Mouse (Mus musculus): ENCODE measurements around the gene Rnase13. TPM values are rescaled to one million over a fixed set of nuclear protein-coding genes. Genes with fewer than 3 reads are reported as not detected.
A peak's percentile ranks its signal among the peaks of the same experiment; 100 is the strongest.

The Rnase13 gene
- total and polyA plus RNA-seq, 3 experiments, result not detected

- WGBS, result 49% methylated on average over 9 of the region's 9 CpGs
- H3K9ac ChIP-seq (ENCODE audit: low read depth, low read length), result no peak overlapping the region
- no peak overlapping the region for H3K27ac ChIP-seq
Observed at GRCm38 (mm10) chr14:51902806-51903710, 19.5 kb downstream of the Rnase13 start.

GRCm38 (mm10) chr14:51899351-51899750 lies 23.2 kb downstream of the Rnase13 start:
- 91% methylated on average over 1 of the region's 1 CpGs for WGBS
- intact Hi-C loops (cut with DNase I), result no loop called here
- no peaks in the 10 kb centered on the region for H3K27me3 ChIP-seq (ENCODE audit: control insufficient read depth, insufficient read depth, low read length)
- H3K79me2 ChIP-seq (replicated peaks; ENCODE audit: control insufficient read depth, insufficient read depth, low read length), result no peaks in the 10 kb centered on the region
- no peak overlapping the region for H3K4me3 ChIP-seq
- no peak for DNase-seq
- no peak overlapping the region for H3K9ac ChIP-seq (ENCODE audit: low read depth, low read length)
- TF ChIP-seq EP300 (IDR thresholded peaks at IDR 0.05; ENCODE audit: insufficient read depth, low read depth, low read length) (no peak), CTCF (IDR thresholded peaks at IDR 0.05) (no peak), POLR2A (IDR thresholded peaks at IDR 0.05; ENCODE audit: insufficient read depth, low read depth, low read length) (no peak)
- no peaks in the 10 kb centered on the region for H3K4me1 ChIP-seq (ENCODE audit: control insufficient read depth, insufficient read depth, low read length)
- no peaks in the 10 kb centered on the region for H3K36me3 ChIP-seq (ENCODE audit: control insufficient read depth, insufficient read depth, low read length)
- no peak overlapping the region for H3K27ac ChIP-seq

More at GRCm38 (mm10) chr14:51902806-51903710, 19.5 kb downstream of the Rnase13 start:
- Histone ChIP-seq H3K4me1 (ENCODE audit: control insufficient read depth, insufficient read depth, low read length) (0 out of 2 replicates have a peak, but pooled peaks cover 2% of the 10 kb centered on the region), H3K36me3 (ENCODE audit: control insufficient read depth, insufficient read depth, low read length) (peaks cover 2% of the 10 kb centered on the region; the same call in 1 of the 2 replicates), H3K4me3 (no peak overlapping the region), H3K79me2 (replicated peaks; ENCODE audit: control insufficient read depth, insufficient read depth, low read length) (no peaks in the 10 kb centered on the region), H3K27me3 (ENCODE audit: control insufficient read depth, insufficient read depth, low read length) (no peaks in the 10 kb centered on the region)
- TF ChIP-seq POLR2A (IDR thresholded peaks at IDR 0.05; ENCODE audit: insufficient read depth, low read depth, low read length) (no peak), CTCF (IDR thresholded peaks at IDR 0.05) (no peak; the same call in 1 of the 2 replicates), EP300 (IDR thresholded peaks at IDR 0.05; ENCODE audit: insufficient read depth, low read depth, low read length) (peak; percentile 91)
- intact Hi-C loops (cut with DNase I), result loop anchor here (1.0 to 10.0 kb wide), 5 partner anchors 27 to 292 kb away; partner anchors contain the start of gene Supt16
- peak; percentile 74 to 88 for DNase-seq

- Histone ChIP-seq H3K9ac (ENCODE audit: low read depth, low read length) (no peak overlapping the region), H3K27ac (no peak overlapping the region), H3K4me1 (ENCODE audit: control insufficient read depth, insufficient read depth, low read length) (no peaks in the 10 kb centered on the region), H3K36me3 (ENCODE audit: control insufficient read depth, insufficient read depth, low read length) (no peaks in the 10 kb centered on the region), H3K79me2 (replicated peaks; ENCODE audit: control insufficient read depth, insufficient read depth, low read length) (no peaks in the 10 kb centered on the region), H3K4me3 (no peak overlapping the region), H3K27me3 (ENCODE audit: control insufficient read depth, insufficient read depth, low read length) (no peaks in the 10 kb centered on the region)
- TF ChIP-seq CTCF (IDR thresholded peaks at IDR 0.05) (no peak), EP300 (IDR thresholded peaks at IDR 0.05; ENCODE audit: insufficient read depth, low read depth, low read length) (no peak), POLR2A (IDR thresholded peaks at IDR 0.05; ENCODE audit: insufficient read depth, low read depth, low read length) (no peak)
- intact Hi-C loops (cut with DNase I), result no loop called here
- no peak for DNase-seq
- WGBS, result 71% methylated on average over 8 of the region's 8 CpGs
Observed at GRCm38 (mm10) chr14:51896539-51897170, 25.9 kb downstream of the Rnase13 start.

DNA sequence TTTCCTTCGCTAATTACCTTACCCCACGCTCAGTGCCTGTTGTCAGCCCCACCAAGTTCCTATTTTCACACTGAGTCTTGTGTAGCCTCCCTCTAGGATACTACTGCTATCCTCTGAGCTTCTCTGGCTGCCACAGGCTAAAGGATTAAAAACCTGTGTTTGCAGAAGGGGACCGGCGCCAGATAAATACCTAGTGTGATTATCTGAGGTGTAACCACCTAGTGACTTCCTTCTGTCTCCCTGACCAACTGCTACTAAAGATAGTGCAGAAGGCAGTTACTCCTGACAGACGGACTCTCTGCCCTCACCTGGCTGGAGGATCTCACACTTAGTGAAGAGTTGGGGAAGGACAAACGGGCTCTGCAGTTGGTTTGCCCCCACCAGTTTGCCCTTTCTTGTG lies 26.6 kb downstream of the Rnase13 start:
- H3K4me1 ChIP-seq (ENCODE audit: control insufficient read depth, insufficient read depth, low read length), result no peaks in the 10 kb centered on the region
- intact Hi-C loops (cut with DNase I), result no loop called here
- no peaks in the 10 kb centered on the region for H3K36me3 ChIP-seq (ENCODE audit: control insufficient read depth, insufficient read depth, low read length)
- H3K9ac ChIP-seq (ENCODE audit: low read depth, low read length), result no peak overlapping the region
- H3K79me2 ChIP-seq (replicated peaks; ENCODE audit: control insufficient read depth, insufficient read depth, low read length), result no peaks in the 10 kb centered on the region
- no peaks in the 10 kb centered on the region for H3K27me3 ChIP-seq (ENCODE audit: control insufficient read depth, insufficient read depth, low read length)
- no peak overlapping the region for H3K27ac ChIP-seq
- no peak for TF ChIP-seq POLR2A (IDR thresholded peaks at IDR 0.05; ENCODE audit: insufficient read depth, low read depth, low read length)
- TF ChIP-seq CTCF (IDR thresholded peaks at IDR 0.05), result no peak
- no peak for DNase-seq
- WGBS, result 82% methylated on average over 6 of the region's 6 CpGs
- H3K4me3 ChIP-seq, result no peak overlapping the region

GRCm38 (mm10) chr14:51895071-51895470 lies 27.5 kb downstream of the Rnase13 start:
- H3K27me3 ChIP-seq (ENCODE audit: control insufficient read depth, insufficient read depth, low read length), result no peaks in the 10 kb centered on the region
- TF ChIP-seq CTCF (IDR thresholded peaks at IDR 0.05) (no peak), POLR2A (IDR thresholded peaks at IDR 0.05; ENCODE audit: insufficient read depth, low read depth, low read length) (no peak), EP300 (IDR thresholded peaks at IDR 0.05; ENCODE audit: insufficient read depth, low read depth, low read length) (no peak)
- no peaks in the 10 kb centered on the region for H3K36me3 ChIP-seq (ENCODE audit: control insufficient read depth, insufficient read depth, low read length)
- no peak overlapping the region for H3K4me3 ChIP-seq
- no peaks in the 10 kb centered on the region for H3K79me2 ChIP-seq (replicated peaks; ENCODE audit: control insufficient read depth, insufficient read depth, low read length)
- H3K4me1 ChIP-seq (ENCODE audit: control insufficient read depth, insufficient read depth, low read length), result no peaks in the 10 kb centered on the region
- intact Hi-C loops (cut with DNase I), result no loop called here
- 83% methylated on average over 14 of the region's 14 CpGs for WGBS
- no peak for DNase-seq
- no peak overlapping the region for H3K9ac ChIP-seq (ENCODE audit: low read depth, low read length)
- H3K27ac ChIP-seq, result no peak overlapping the region

DNA sequence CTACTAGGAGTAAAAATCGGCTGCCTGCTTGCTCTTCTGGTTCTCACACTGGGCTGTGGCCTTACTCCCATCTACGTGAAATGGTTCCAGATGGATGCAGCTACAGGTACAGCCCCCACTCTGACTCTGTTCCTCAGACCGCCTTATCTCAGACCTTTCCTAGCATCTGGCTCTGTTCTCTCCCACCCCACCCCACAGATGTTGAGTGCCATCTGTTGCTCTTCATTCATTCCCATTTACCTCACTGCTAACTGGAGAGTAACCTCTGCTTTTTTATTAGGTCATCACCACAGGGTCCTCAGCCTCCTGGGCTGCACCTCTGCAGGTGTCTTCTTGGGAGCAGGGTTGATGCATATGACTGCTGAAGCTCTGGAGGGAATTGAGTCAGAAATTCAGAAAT lies 28.8 kb downstream of the Rnase13 start:
- no peak overlapping the region for H3K27ac ChIP-seq
- TF ChIP-seq EP300 (IDR thresholded peaks at IDR 0.05; ENCODE audit: insufficient read depth, low read depth, low read length), result no peak
- TF ChIP-seq POLR2A (IDR thresholded peaks at IDR 0.05; ENCODE audit: insufficient read depth, low read depth, low read length), result no peak
- no peak for TF ChIP-seq CTCF (IDR thresholded peaks at IDR 0.05)
- WGBS, result 64% methylated on average over 3 of the region's 3 CpGs

More for the DNA sequence above, 28.8 kb downstream of the Rnase13 start:
- Histone ChIP-seq H3K9ac (ENCODE audit: low read depth, low read length) (no peak overlapping the region), H3K36me3 (ENCODE audit: control insufficient read depth, insufficient read depth, low read length) (no peaks in the 10 kb centered on the region), H3K4me1 (ENCODE audit: control insufficient read depth, insufficient read depth, low read length) (no peaks in the 10 kb centered on the region), H3K27me3 (ENCODE audit: control insufficient read depth, insufficient read depth, low read length) (no peaks in the 10 kb centered on the region), H3K4me3 (no peak overlapping the region), H3K79me2 (replicated peaks; ENCODE audit: control insufficient read depth, insufficient read depth, low read length) (no peaks in the 10 kb centered on the region)
- no peak for DNase-seq
- intact Hi-C loops (cut with DNase I), result no loop called here

All from heart, adult 2 months (tissue).